Comparison of ENCODE assay signal across 8 mouse cellular contexts in the genomic region with DNA sequence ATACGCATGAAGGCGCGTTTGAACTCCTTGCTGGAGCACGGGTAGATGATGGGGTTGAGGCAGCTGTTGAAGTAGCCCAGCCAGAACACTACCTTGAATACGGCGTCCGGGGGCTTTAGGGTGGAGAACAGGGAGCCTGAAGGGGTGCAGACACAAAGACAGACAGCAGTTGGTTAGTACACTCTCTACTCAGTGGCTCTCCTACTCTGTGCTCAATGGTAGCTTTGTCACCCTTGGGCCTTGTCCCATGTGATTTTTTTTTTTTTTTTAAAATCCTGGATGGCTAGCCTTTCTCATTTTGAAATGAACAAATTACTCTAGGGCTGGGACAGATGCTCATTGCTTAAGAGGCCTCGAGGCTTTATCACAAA. TPM values are rescaled to one million over a fixed set of nuclear protein-coding genes. Genes with fewer than 3 reads are reported as not detected.
DNase-seq lines count a peak whose midpoint lies in the region; ATAC-seq lines count a peak whose summit lies in the region.

No protein-coding gene starts in this region.

- peak overlapping the region; percentile 74 for H3K4me2 ChIP-seq in hindbrain, embryonic 12.5 days (replicated peaks)

- no peak for DNase-seq in heart, embryonic 10.5 days (ENCODE audit: low spot score)
- no peak for DNase-seq in heart, postnatal 36 days
- peak; percentile 21 for DNase-seq in ES-CJ7 (ENCODE audit: low read depth, low spot score)
- no peak for DNase-seq in midbrain, embryonic 10.5 days (ENCODE audit: low spot score)
- DNase-seq in right cerebral cortex, adult 2 months (ENCODE audit: low spot score in 2 of 2): no peak
- no peak for DNase-seq in embryo, embryonic 11 days

- peak overlapping the region; percentile 49; the same call in 1 of the 2 replicates for H3K9ac ChIP-seq in hindbrain, embryonic 12.5 days

- intact Hi-C loops in heart, postnatal 36 days (cut with DNase I): no loop called here

- H3K27ac ChIP-seq in heart, embryonic 10.5 days: peak overlapping the region; percentile 50
- no peak overlapping the region for H3K27ac ChIP-seq in hindbrain, embryonic 12.5 days
- H3K27ac ChIP-seq in midbrain, embryonic 10.5 days (replicated peaks): no peak overlapping the region

- H3K4me3 ChIP-seq in heart, embryonic 10.5 days: peak overlapping the region; percentile 62
- peak overlapping the region; percentile 42 for H3K4me3 ChIP-seq in hindbrain, embryonic 12.5 days
- H3K4me3 ChIP-seq in midbrain, embryonic 10.5 days: peak overlapping the region; percentile 59

- H3K9me3 ChIP-seq in heart, embryonic 10.5 days: no peaks in the 10 kb centered on the region
- no peaks in the 10 kb centered on the region for H3K9me3 ChIP-seq in hindbrain, embryonic 12.5 days (replicated peaks)
- no peaks in the 10 kb centered on the region for H3K9me3 ChIP-seq in midbrain, embryonic 10.5 days (replicated peaks)

- peak; percentile 32; the same call in 1 of the 2 replicates for ATAC-seq in hindbrain, embryonic 12.5 days (ENCODE audit: low FRiP score)
- no peak for ATAC-seq in frontal cortex, adult (ENCODE audit: low TSS enrichment)

- WGBS in heart, embryonic 10.5 days: 23% methylated on average over 8 of the region's 8 CpGs
- 17% methylated on average over 8 of the region's 8 CpGs for WGBS in hindbrain, embryonic 12.5 days
- WGBS in midbrain, embryonic 10.5 days: 27% methylated on average over 8 of the region's 8 CpGs

- peaks cover 16% of the 10 kb centered on the region for H3K4me1 ChIP-seq in heart, embryonic 10.5 days
- peaks cover 9% of the 10 kb centered on the region for H3K4me1 ChIP-seq in hindbrain, embryonic 12.5 days
- peaks cover 10% of the 10 kb centered on the region for H3K4me1 ChIP-seq in midbrain, embryonic 10.5 days

- H3K36me3 ChIP-seq in heart, embryonic 10.5 days: no peaks in the 10 kb centered on the region
- no peaks in the 10 kb centered on the region for H3K36me3 ChIP-seq in hindbrain, embryonic 12.5 days
- no peaks in the 10 kb centered on the region for H3K36me3 ChIP-seq in midbrain, embryonic 10.5 days

- peaks cover 32% of the 10 kb centered on the region for H3K27me3 ChIP-seq in heart, embryonic 10.5 days (ENCODE audit: insufficient read depth, poor library complexity, severe bottlenecking)
- peaks cover 18% of the 10 kb centered on the region for H3K27me3 ChIP-seq in hindbrain, embryonic 12.5 days
- peaks cover 35% of the 10 kb centered on the region for H3K27me3 ChIP-seq in midbrain, embryonic 10.5 days (ENCODE audit: low read depth, poor library complexity, severe bottlenecking)

RNA-seq across cellular contexts. Expression of a gene that starts 28.5 kb away (rescaled TPM):
- polyA plus RNA-seq in heart, embryonic 10.5 days (2016; fragmentation: Nextera tagmentation; extraction: Ambion mirVana): 58.6 and 68.2 TPM in 2 replicates
- total RNA-seq in heart, postnatal 36 days (2021): 10 to 100 TPM; 49.3 to 56.7 TPM
- 77.5 and 79.4 TPM in 2 replicates for polyA plus RNA-seq in hindbrain, embryonic 12.5 days (2016; fragmentation: Nextera tagmentation; extraction: Ambion mirVana)
- polyA plus RNA-seq in midbrain, embryonic 10.5 days (2016; fragmentation: Nextera tagmentation; extraction: Ambion mirVana): 83.0 and 85.7 TPM in 2 replicates
